Mouse (Mus musculus) kidney, adult 2 months (tissue): ENCODE results near the gene Kcnip2. TPM values are rescaled to one million over a fixed set of nuclear protein-coding genes. Genes with fewer than 3 reads are reported as not detected.

Experiments used
- DNase-seq: peaks from one replicate; pipeline ENCODE4 v3.0.0; 2021
- H3K27ac ChIP-seq: fragments of 200-500 bp; 2 replicates; pipeline ENCODE4 v1.5.1; 2012; ENCODE audit warnings: low read depth, low read length, control low read depth, inconsistent platforms; ENCODE audit not compliant: insufficient read depth
- H3K27me3 ChIP-seq: fragments of 200-500 bp; replicated peaks from 2 replicates; pipeline ENCODE4 v1.6.1; 2012; ENCODE audit warnings: mild to moderate bottlenecking, moderate library complexity, low read length, inconsistent platforms; ENCODE audit not compliant: control insufficient read depth, insufficient read depth
- H3K36me3 ChIP-seq: fragments of 200-500 bp; 2 replicates; pipeline ENCODE4 v1.6.1; 2012; ENCODE audit warnings: mild to moderate bottlenecking, moderate library complexity, low read length, inconsistent platforms; ENCODE audit not compliant: control insufficient read depth, insufficient read depth
- H3K4me1 ChIP-seq: fragments of 200-500 bp; 2 replicates; pipeline ENCODE4 v1.6.1; 2011; ENCODE audit warnings: low read length; ENCODE audit not compliant: control insufficient read depth, insufficient read depth
- H3K4me3 ChIP-seq: fragments of 200-500 bp; 2 replicates; pipeline ENCODE4 v1.5.1; 2011; ENCODE audit warnings: mild to moderate bottlenecking, low read depth, low read length, control low read depth; ENCODE audit not compliant: insufficient read depth
- CTCF ChIP-seq: fragments of 200-500 bp; conservative IDR thresholded peaks from 2 replicates; pipeline ENCODE4 v1.5.1; 2011; ENCODE audit warnings: low read depth, mild to moderate bottlenecking, control low read depth, low read length, moderate library complexity, mixed read lengths; ENCODE audit not compliant: insufficient read depth, insufficient read length
- POLR2A ChIP-seq: fragments of 200-500 bp; IDR thresholded peaks from one replicate; pipeline ENCODE4 v1.6.1; 2011; ENCODE audit warnings: low read depth, low read length, control low read depth
- WGBS: fragments of 180-500 bp; shearing (Covaris S2); methylation state at CpG from one replicate; pipeline ENCODE4 v1.1.7; 2018; 5-methylcytosine and 5-hydroxymethylcytosine counted together
- polyA plus RNA-seq: library from polyadenylated mRNA; depleted of rRNA; stranded (reverse); fragments of >200 nt; gene quantifications from 2 replicates; pipeline ENCODE4 v1.2.3, GENCODE M21; 2012

Kcnip2 gene
- polyA plus RNA-seq, 1 experiment: 9.2 TPM

DNA sequence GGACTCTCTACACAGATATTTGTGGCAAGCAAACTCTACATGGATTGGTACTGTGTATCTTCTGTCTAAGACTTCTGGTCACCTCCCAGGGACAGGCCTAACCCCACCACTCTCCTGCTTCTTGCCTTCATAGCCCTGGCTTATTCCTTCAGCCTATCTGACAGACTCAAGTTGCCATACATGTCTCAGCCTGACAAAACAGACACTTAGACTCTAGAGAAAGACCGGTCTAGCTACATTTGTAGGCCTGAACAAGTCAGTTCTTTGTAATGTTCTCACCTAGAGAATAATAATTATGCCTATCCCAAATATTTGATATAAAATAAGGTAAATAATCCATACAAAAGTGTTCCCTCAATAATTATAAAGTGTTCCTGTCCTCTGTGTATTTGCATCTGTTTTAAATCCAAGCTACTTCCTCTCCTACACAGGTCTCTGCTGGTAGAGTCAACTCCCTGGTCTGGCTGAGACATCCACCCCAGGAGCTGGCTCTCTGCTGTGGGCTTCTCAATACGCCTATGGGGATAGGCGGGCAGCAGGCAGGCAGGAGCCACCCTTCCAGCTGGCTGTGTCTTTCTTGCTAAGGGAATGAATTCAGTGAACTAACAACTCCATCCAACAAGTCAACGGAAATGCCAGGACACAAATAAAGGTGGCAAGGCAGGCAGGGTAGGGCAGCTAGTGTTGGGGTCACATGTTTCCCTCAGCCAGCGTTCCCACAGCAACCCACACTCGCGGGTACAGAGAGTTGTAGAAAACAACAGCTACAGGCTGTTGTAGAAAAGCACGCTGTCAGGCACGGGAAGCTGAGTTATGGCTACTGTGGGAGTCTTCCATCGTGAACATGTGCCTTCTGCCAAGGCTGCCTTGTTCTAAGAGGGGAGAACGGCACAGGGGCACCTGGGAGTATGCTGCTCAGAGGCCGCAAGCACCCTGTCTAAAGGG is 21.5 kb upstream of the Kcnip2 start:
- no peaks in the 10 kb centered on the region for H3K4me1 ChIP-seq
- H3K27ac ChIP-seq: no peak overlapping the region
- no peaks in the 10 kb centered on the region for H3K36me3 ChIP-seq
- H3K4me3 ChIP-seq: no peak overlapping the region
- no peaks in the 10 kb centered on the region for H3K27me3 ChIP-seq
- WGBS: 65% methylated on average over 12 of the region's 12 CpGs
- TF ChIP-seq POLR2A: no peak
- TF ChIP-seq CTCF: no peak
- no peak for DNase-seq

DNA sequence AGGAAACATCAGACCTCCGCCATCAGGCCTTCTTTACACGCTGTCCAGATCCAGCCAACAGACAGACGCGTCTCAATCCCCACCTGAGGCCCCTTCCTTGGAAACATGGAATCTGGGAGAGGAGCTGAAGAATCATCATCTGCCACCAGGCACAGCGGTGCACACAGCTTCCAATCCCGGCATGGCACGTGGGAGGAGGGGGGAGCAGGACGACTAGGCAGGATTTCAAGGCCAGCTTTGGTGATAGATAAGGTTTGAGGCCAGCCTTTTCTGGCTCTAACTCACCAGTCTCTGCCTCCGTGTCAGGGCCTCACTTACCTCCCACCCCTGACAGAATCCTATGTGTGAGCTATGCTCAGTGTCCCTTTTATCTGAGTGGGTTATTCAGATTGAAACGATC is 19.6 kb upstream of the Kcnip2 start:
- no peaks in the 10 kb centered on the region for H3K36me3 ChIP-seq
- WGBS: 84% methylated on average over 10 of the region's 10 CpGs
- H3K27me3 ChIP-seq: no peaks in the 10 kb centered on the region
- TF ChIP-seq POLR2A (no peak), CTCF (no peak)
- H3K27ac ChIP-seq: no peak overlapping the region
- H3K4me1 ChIP-seq: no peaks in the 10 kb centered on the region; the same call in 1 of the 2 replicates
- no peak for DNase-seq
- no peak overlapping the region for H3K4me3 ChIP-seq

DNA sequence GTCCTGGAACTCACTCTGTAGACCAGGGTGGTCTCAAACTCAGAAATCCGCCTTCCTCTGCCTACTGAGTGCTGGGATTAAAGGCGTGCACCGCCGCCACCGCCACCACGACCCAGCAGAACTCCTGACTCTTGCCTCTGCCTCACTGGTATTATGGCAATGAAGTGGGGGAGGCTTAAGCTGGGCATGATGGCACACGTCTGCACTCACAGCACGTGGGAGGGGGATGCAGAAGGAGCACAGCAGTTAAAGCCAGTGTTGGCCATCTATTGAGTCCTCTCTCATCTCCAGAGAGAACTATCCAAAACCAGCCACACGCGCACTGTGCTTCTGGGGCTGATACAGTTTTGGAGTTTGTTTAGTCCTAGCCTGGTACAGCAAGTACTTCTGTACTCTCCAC is 17.8 kb upstream of the Kcnip2 start:
- TF ChIP-seq CTCF (no peak), POLR2A (no peak)
- no peaks in the 10 kb centered on the region for H3K36me3 ChIP-seq

DNA sequence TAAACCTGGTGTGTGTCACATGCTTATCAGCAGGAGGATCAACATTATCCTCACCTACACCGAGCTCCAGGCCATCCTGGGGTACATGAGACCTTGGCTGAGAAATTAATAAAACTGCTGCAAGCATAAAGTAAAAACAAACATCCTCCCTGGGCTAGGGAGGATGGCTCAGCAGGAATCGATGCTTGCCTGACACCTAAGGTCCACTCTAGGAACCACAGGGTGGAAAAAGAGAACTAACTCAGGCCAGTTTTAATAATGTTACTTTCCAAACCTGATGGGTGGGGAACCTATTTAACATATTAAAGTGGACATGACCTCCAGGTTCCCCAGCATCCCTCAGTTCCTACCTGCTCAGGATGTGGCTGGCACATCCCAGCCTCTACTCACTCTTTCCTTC is 14.8 kb upstream of the Kcnip2 start:
- 40% methylated on average over 2 of the region's 2 CpGs for WGBS
- Histone ChIP-seq H3K4me3 (no peak overlapping the region), H3K27me3 (no peaks in the 10 kb centered on the region), H3K36me3 (no peaks in the 10 kb centered on the region), H3K4me1 (no peaks in the 10 kb centered on the region; the same call in 1 of the 2 replicates), H3K27ac (no peak overlapping the region)
- DNase-seq: no peak
- TF ChIP-seq POLR2A (no peak), CTCF (peak; percentile 32; the same call in 1 of the 2 replicates)

More for the DNA sequence above, 17.8 kb upstream of the Kcnip2 start:
- H3K27ac ChIP-seq: no peak overlapping the region
- DNase-seq: no peak
- no peaks in the 10 kb centered on the region for H3K27me3 ChIP-seq
- WGBS: 89% methylated on average over 10 of the region's 10 CpGs
- H3K4me1 ChIP-seq: no peaks in the 10 kb centered on the region; the same call in 1 of the 2 replicates
- H3K4me3 ChIP-seq: no peak overlapping the region

DNA sequence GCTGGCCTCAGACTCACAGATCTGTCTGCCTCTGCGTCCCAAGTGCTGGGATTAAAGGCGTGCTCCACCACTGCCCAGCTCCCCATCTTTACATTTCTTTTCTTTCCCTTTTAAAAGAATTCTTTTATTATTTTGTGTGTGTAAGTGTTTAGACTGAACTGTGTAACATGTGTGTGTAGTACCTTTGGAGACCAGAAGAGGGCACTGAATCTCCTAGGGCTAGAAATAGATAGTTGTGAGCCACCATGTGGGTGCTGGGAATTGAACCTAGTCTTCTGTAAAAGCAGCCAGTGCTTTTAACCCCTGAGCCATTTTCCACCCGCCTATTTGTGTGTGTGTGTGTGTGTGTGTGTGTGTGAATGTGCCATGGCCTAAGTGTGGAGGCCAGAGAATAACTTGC is 11.9 kb upstream of the Kcnip2 start:
- H3K27ac ChIP-seq: no peak overlapping the region
- WGBS: 97% methylated on average over 3 of the region's 3 CpGs

DNA sequence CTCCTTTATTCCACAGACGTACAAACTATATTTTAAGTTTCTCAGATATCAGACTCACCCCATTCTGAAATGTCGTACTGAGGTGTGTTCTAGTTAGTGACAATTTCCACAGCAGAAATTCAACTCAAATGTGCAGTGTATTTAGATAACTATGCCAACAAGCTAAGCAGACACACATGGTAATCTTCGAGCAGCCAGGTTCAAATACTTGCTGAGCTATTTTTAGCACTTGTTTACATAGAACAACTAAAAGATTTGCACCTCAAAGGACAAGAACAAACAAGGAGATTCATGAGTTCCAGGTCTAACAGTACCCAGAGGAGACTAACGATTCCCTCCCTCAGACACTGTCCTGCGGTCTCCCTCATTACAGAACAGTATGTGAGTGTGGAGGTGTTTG is 11.3 kb upstream of the Kcnip2 start:
- DNase-seq: no peak
- 75% methylated on average over 5 of the region's 5 CpGs for WGBS
- Histone ChIP-seq H3K27ac (no peak overlapping the region), H3K27me3 (no peaks in the 10 kb centered on the region), H3K36me3 (no peaks in the 10 kb centered on the region), H3K4me1 (peaks cover 4% of the 10 kb centered on the region; the same call in 1 of the 2 replicates), H3K4me3 (no peak overlapping the region)
- no peak for TF ChIP-seq CTCF
- no peak for TF ChIP-seq POLR2A

More for the DNA sequence above, 11.9 kb upstream of the Kcnip2 start:
- H3K4me1 ChIP-seq: peaks cover 4% of the 10 kb centered on the region; the same call in 1 of the 2 replicates
- TF ChIP-seq CTCF: no peak
- H3K27me3 ChIP-seq: no peaks in the 10 kb centered on the region
- H3K36me3 ChIP-seq: no peaks in the 10 kb centered on the region
- no peak overlapping the region for H3K4me3 ChIP-seq
- DNase-seq: no peak

DNA sequence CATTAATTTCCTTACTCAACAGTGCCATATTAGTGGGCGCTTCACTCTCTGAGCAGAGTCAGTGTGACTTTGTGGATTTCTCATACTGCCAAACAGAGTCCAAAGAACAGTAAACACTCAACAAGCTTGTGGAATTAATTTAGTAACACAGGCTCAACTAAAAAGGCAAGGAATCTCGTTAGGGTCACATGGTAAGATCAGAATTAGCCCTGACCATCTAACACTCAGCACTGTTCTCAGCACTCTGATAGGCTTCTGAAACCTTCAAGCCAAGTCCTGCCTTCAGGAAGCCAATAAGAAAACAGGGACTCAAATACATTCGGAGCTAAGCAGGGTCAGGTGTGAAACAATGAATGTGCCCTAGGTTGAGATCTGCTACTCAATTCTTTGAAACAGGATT is 10.3 kb upstream of the Kcnip2 start:
- H3K4me1 ChIP-seq: peaks cover 11% of the 10 kb centered on the region; the same call in 1 of the 2 replicates
- 55% methylated on average over 3 of the region's 3 CpGs for WGBS
- no peaks in the 10 kb centered on the region for H3K36me3 ChIP-seq
- H3K4me3 ChIP-seq: no peak overlapping the region
- peak; percentile 40 for DNase-seq
- no peaks in the 10 kb centered on the region for H3K27me3 ChIP-seq
- H3K27ac ChIP-seq: no peak overlapping the region
- TF ChIP-seq POLR2A (no peak), CTCF (no peak)
